Mouse (Mus musculus) small intestine, adult 2 months (tissue): ENCODE data around the gene Gab3. TPM values are rescaled to one million over a fixed set of nuclear protein-coding genes. Genes with fewer than 3 reads are reported as not detected.
"Not testable (repeated sequence)": the region's sequence is repeated elsewhere in the genome, so short reads cannot be mapped to it uniquely, and the experiment has no call there.

ENCODE experiments used
- H3K27ac ChIP-seq: fragments of 200-500 bp; 2 replicates; pipeline ENCODE4 v1.5.1; 2012; ENCODE audit warnings: low read depth, low read length, control low read depth, inconsistent platforms; ENCODE audit not compliant: insufficient read depth
- H3K27me3 ChIP-seq: fragments of 200-500 bp; 2 replicates; pipeline ENCODE4 v1.6.1; 2012; ENCODE audit warnings: mild to moderate bottlenecking, moderate library complexity, low read length, inconsistent platforms; ENCODE audit not compliant: control insufficient read depth, insufficient read depth
- H3K36me3 ChIP-seq: fragments of 200-500 bp; 2 replicates; pipeline ENCODE4 v1.6.1; 2012; ENCODE audit warnings: mild to moderate bottlenecking, low read length, control low read depth, inconsistent platforms; ENCODE audit not compliant: control insufficient read depth, insufficient read depth
- H3K4me1 ChIP-seq: fragments of 200-500 bp; 2 replicates; pipeline ENCODE4 v1.6.1; 2012; ENCODE audit warnings: low read length, inconsistent platforms, mixed read lengths; ENCODE audit not compliant: control insufficient read depth, insufficient read depth, insufficient read length
- H3K4me3 ChIP-seq: fragments of 200-500 bp; 2 replicates; pipeline ENCODE4 v1.5.1; 2012; ENCODE audit warnings: low read depth, mild to moderate bottlenecking, control low read depth, inconsistent platforms, low read length, moderate library complexity
- POLR2A ChIP-seq: fragments of 200-500 bp; IDR thresholded peaks from 2 replicates; pipeline ENCODE4 v1.6.1; 2012; ENCODE audit warnings: low read depth, mild to moderate bottlenecking, control low read depth, inconsistent platforms, low read length, moderate library complexity
- WGBS: fragments of 180-500 bp; shearing (Covaris S2); methylation state at CpG from one replicate; pipeline ENCODE4 v1.1.7; 2018; 5-methylcytosine and 5-hydroxymethylcytosine counted together
- polyA plus RNA-seq: library from polyadenylated mRNA; depleted of rRNA; stranded (reverse); fragments of >200 nt; gene quantifications from 2 replicates; pipeline ENCODE4 v1.2.3, GENCODE M21; 2012; rRNA removed

Gene Gab3
- polyA plus RNA-seq, 1 experiment: 0.39 TPM

DNA sequence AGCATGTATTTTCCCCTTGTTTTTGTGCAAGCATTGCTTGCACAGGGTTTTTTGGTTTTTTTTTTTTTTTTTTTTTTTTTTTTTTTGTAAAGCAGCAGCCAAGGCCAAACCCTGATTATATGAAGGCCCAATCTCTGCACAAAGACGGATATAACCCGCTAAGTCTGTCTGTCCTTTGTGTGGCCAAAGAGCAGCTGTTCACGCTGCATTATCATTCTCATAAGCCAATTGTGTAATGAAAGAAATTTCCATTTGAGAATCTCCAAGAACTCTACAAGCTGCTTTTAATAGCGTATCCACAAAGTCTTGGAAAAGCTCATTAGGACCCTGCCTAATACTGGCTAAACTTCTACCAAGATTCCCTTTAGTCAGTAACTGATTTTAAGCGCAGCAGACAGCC, 101.5 kb downstream of the Gab3 start:
- 83% methylated on average over 5 of the region's 5 CpGs for WGBS
- Histone ChIP-seq H3K4me1 (no peaks in the 10 kb centered on the region), H3K27me3 (no peaks in the 10 kb centered on the region), H3K36me3 (no peaks in the 10 kb centered on the region), H3K4me3 (no peak overlapping the region), H3K27ac (no peak overlapping the region)
- no peak for TF ChIP-seq POLR2A

DNA sequence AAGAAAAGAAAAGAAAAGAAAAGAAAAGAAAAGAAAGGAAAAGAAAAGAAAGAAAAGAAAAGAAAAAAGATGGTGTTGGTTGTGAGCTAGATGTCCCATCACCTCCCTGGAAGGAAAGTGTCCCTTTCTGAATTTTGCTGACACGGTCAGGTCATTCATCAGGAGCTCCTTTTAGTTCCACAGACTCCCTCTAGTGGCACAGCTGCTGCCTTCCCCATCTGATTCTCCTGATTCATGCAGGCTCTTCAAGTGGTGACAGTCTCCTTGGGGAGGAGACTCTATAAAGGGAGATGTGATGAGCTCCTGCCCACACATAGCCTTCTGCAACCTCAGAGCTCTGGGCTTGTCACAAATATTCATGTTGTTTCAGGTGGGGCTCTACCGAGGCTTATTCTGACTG, 122.4 kb downstream of the Gab3 start:
- WGBS: 10% methylated on average over 1 of the region's 2 CpGs
- not testable (repeated sequence) for H3K27me3 ChIP-seq, H3K36me3 ChIP-seq, H3K4me3 ChIP-seq, H3K27ac ChIP-seq, H3K4me1 ChIP-seq

DNA sequence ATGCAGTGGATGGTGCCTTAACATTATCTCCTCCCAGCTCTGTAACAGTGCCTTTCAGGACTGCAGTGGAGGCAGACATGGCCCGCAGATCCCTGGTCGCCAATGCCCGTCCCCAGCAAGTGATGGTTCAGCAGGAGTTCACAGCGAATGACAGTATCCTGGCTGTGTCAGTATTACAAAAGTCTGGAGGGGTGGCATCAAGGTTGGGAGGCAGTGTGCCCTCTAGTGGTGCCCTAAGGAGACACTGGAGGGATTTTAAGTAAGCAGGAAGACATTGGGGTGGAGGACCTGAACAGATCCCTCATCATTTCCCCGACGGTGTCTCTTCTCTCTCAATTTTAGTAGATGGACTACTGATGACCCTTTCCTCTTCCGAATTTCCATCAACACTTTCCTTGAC, 126.1 kb downstream of the Gab3 start:
- not testable (repeated sequence) for H3K36me3 ChIP-seq, H3K4me3 ChIP-seq, H3K27me3 ChIP-seq, H3K27ac ChIP-seq, H3K4me1 ChIP-seq
- WGBS: 67% methylated on average over 7 of the region's 7 CpGs

Other genes starting within 250 kb of the Gab3 start
- not detected in 2 replicates for gene Gm5936, start 248.3 kb downstream of the Gab3 start, polyA plus RNA-seq
- 1.4 and 4.0 TPM in 2 replicates for gene Dkc1, start 10.4 kb upstream of the Gab3 start, polyA plus RNA-seq
- gene Mpp1, start 45.6 kb upstream of the Gab3 start, polyA plus RNA-seq: 25.2 and 263 TPM in 2 replicates
- gene Smim9, start 78.3 kb upstream of the Gab3 start, polyA plus RNA-seq: not detected in 2 replicates